Mouse (Mus musculus): ENCODE results near the gene Sept9.

GRCm38 (mm10) chr11:117333150-117333715 is 133.8 kb downstream of the Sept9 start:
- TF ChIP-seq CTCF (IDR thresholded peaks at IDR 0.05; ENCODE audit: low read depth) (no peak), EP300 (IDR thresholded peaks at IDR 0.05; ENCODE audit: low read depth) (no peak)
